Mouse (Mus musculus): Measurements from ENCODE around the gene Ddx1. TPM values are rescaled to one million over a fixed set of nuclear protein-coding genes. Genes with fewer than 3 reads are reported as not detected.
"Not testable (repeated sequence)": the region's sequence is repeated elsewhere in the genome, so short reads cannot be mapped to it uniquely, and the experiment has no call there.

Ddx1 gene
- polyA plus RNA-seq, 1 experiment from 2014 or later: 129 TPM

DNA sequence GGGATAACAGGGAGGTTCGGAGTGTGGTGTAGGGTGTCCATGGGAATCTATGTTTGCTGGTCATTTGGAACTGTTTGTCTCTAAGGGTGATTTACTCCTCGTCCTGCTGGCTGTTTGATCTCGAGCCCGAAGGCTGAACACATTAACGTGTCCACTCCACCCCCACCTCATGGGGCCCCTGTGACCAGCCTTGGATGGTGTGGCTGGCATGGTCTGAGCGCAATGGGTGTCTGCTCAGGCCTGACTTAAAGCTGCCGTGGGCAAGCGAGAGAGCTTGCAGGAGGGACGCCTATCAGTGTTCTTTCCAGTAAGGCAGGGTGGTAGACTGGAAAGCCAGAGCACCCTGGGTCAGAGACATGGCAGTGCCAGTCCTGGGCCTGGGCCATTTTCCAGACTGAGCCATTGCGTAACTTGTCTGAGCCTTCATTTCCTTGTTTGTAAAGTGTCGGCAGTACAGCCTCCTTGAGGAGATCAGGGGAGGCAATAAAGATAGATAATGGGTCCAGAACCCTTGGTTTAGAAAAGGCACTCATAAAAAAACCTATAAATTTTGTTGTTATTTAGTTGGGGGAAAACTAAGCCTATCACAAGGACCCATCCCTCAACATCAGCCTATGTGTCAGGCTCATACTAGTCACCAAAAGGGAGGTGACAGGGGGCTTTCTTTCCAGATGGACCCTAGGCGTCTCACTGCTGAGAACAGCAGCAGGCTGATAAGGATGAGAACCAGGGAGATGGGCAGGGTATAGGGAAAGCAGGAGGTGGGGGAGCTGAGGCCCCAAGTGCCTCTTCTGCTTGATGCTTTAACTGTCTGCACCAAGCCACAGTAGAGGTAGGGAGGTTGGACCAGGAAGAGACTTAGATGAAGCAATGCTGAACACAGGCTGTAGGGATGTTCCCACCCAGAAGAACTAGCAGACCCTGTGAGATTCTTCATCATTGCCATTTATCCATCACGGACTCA, 49.4 kb downstream of the Ddx1 start:
- WGBS: 93% methylated on average over 13 of the region's 13 CpGs
- Histone ChIP-seq H3K4me3 (replicated peaks) (no peak overlapping the region), H3K27ac (no peak overlapping the region), H3K9me3 (no peaks in the 10 kb centered on the region), H3K4me2 (replicated peaks) (no peak overlapping the region), H3K4me1 (replicated peaks) (no peaks in the 10 kb centered on the region), H3K9ac (replicated peaks) (no peak overlapping the region), H3K27me3 (no peaks in the 10 kb centered on the region), H3K36me3 (no peaks in the 10 kb centered on the region)
- no peak for ATAC-seq

DNA sequence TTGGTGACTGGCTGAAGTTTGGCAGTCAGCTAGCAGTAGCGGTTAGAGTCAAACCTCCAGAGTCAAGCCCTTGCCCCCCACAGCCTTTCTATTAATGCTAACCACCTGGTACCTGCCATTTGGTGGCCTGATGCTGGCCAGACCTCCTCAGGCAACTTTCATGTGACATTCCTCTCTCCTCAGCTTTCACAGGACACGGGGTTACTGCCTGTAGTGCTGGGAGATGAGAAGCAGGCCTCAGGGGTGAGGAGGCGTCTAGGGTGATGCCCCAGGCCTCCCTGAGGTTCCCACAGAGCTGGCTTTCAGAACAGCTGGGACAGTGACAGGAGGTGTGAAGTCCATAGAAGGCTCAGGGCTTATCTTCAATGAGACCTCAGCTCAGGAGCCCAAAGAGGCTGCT, 50.9 kb downstream of the Ddx1 start:
- Histone ChIP-seq H3K27me3 (no peaks in the 10 kb centered on the region), H3K4me2 (replicated peaks) (no peak overlapping the region), H3K4me3 (replicated peaks) (no peak overlapping the region), H3K36me3 (no peaks in the 10 kb centered on the region), H3K9ac (replicated peaks) (no peak overlapping the region), H3K4me1 (replicated peaks) (no peaks in the 10 kb centered on the region), H3K27ac (no peak overlapping the region), H3K9me3 (no peaks in the 10 kb centered on the region)
- ATAC-seq: no peak
- WGBS: 83% methylated on average over 3 of the region's 3 CpGs

GRCm38 (mm10) chr12:13196146-13196545, 52.9 kb downstream of the Ddx1 start:
- H3K4me3 ChIP-seq (replicated peaks): no peak overlapping the region
- no peaks in the 10 kb centered on the region for H3K9me3 ChIP-seq
- H3K4me1 ChIP-seq (replicated peaks): no peaks in the 10 kb centered on the region
- no peak overlapping the region for H3K4me2 ChIP-seq (replicated peaks)
- H3K27ac ChIP-seq: no peak overlapping the region
- H3K36me3 ChIP-seq: no peaks in the 10 kb centered on the region
- ATAC-seq: no peak
- no peaks in the 10 kb centered on the region for H3K27me3 ChIP-seq
- WGBS: 80% methylated on average over 4 of the region's 4 CpGs
- H3K9ac ChIP-seq (replicated peaks): no peak overlapping the region

- no peaks in the 10 kb centered on the region for H3K9me3 ChIP-seq
Measured at GRCm38 (mm10) chr12:13195506-13195905, 53.5 kb downstream of the Ddx1 start.

DNA sequence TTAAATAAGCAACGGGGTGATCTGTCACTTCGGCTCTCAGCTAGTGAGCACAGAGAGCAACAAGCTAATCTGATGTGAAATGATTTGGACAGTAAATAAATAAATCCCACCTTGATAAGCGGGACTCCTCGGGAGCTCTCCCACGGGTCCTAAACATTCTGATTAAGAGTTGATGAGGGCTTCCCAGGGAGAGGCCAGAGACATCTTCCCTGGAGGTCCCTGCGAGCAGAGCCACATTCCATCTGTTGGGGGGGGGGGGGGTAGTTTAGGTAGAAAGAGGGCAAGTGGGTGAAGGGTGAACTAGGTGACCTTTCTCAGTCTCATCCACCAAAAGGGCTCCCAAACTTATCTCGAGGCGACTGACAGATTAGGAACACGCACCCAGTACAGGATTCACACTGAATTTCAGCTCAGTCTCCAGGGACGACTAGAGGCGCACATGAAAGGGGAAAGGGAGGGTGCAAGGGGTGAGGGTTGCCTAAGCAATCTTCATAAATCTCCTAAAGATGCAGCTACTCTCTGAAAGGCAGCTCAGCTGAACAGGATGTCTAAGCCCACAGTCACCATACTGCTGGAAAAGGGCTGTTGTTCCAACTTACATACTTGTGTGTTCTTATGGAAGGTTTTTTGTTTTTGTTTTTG, 60.8 kb downstream of the Ddx1 start:
- no peak for ATAC-seq

More at GRCm38 (mm10) chr12:13195506-13195905, 53.5 kb downstream of the Ddx1 start:
- Histone ChIP-seq H3K36me3 (no peaks in the 10 kb centered on the region), H3K27ac (no peak overlapping the region), H3K4me3 (replicated peaks) (no peak overlapping the region), H3K27me3 (no peaks in the 10 kb centered on the region), H3K9ac (replicated peaks) (no peak overlapping the region), H3K4me1 (replicated peaks) (no peaks in the 10 kb centered on the region), H3K4me2 (replicated peaks) (no peak overlapping the region)
- no peak for ATAC-seq

DNA sequence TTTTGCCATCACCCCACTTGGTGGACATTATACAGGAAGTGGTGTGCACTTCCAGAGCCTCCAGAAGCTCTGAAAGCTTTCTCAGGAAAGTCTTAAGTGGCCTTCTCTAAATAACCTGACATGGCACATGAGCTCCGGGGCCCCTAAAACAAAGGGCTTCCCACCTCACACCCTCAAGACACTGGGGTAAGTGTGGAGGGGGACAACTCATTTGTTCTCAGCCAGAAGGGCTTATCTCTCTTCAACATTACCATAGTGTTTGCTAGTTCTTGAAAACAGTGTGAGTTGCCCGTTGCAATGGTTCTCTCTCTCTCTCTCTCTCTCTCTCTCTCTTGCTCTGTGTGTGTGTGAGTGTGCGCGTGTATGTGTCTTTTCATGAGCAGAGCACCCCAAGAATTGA, 62.8 kb downstream of the Ddx1 start:
- no peaks in the 10 kb centered on the region for H3K9me3 ChIP-seq

More for the DNA sequence above, 60.8 kb downstream of the Ddx1 start:
- Histone ChIP-seq H3K27me3 (no peaks in the 10 kb centered on the region), H3K9me3 (no peaks in the 10 kb centered on the region), H3K4me3 (replicated peaks) (no peak overlapping the region), H3K4me1 (replicated peaks) (no peaks in the 10 kb centered on the region), H3K27ac (no peak overlapping the region), H3K4me2 (replicated peaks) (no peak overlapping the region), H3K9ac (replicated peaks) (no peak overlapping the region), H3K36me3 (no peaks in the 10 kb centered on the region)
- WGBS: 69% methylated on average over 11 of the region's 11 CpGs

GRCm38 (mm10) chr12:13184873-13185361, 64.1 kb downstream of the Ddx1 start:
- H3K27me3 ChIP-seq: no peaks in the 10 kb centered on the region
- H3K4me3 ChIP-seq (replicated peaks): no peak overlapping the region
- no peak overlapping the region for H3K27ac ChIP-seq
- no peak overlapping the region for H3K9ac ChIP-seq (replicated peaks)
- H3K36me3 ChIP-seq: no peaks in the 10 kb centered on the region
- no peak overlapping the region for H3K4me2 ChIP-seq (replicated peaks)
- no peaks in the 10 kb centered on the region for H3K9me3 ChIP-seq
- no peak for ATAC-seq
- peaks cover 15% of the 10 kb centered on the region for H3K4me1 ChIP-seq (replicated peaks)
- 74% methylated on average over 11 of the region's 11 CpGs for WGBS

More for the DNA sequence above, 62.8 kb downstream of the Ddx1 start:
- Histone ChIP-seq H3K9ac (replicated peaks) (no peak overlapping the region), H3K36me3 (no peaks in the 10 kb centered on the region), H3K4me2 (replicated peaks) (no peak overlapping the region), H3K27ac (no peak overlapping the region), H3K4me1 (replicated peaks) (peaks cover 3% of the 10 kb centered on the region), H3K27me3 (no peaks in the 10 kb centered on the region), H3K4me3 (replicated peaks) (no peak overlapping the region)
- ATAC-seq: no peak
- 94% methylated on average over 4 of the region's 4 CpGs for WGBS

GRCm38 (mm10) chr12:13184136-13184535, 64.9 kb downstream of the Ddx1 start:
- H3K9ac ChIP-seq (replicated peaks); H3K4me2 ChIP-seq (replicated peaks); ATAC-seq; H3K27ac ChIP-seq; H3K27me3 ChIP-seq; H3K36me3 ChIP-seq; H3K9me3 ChIP-seq; H3K4me3 ChIP-seq (replicated peaks): not testable (repeated sequence)
- H3K4me1 ChIP-seq (replicated peaks): peaks cover 15% of the 10 kb centered on the region
- WGBS: 92% methylated on average over 4 of the region's 4 CpGs

DNA sequence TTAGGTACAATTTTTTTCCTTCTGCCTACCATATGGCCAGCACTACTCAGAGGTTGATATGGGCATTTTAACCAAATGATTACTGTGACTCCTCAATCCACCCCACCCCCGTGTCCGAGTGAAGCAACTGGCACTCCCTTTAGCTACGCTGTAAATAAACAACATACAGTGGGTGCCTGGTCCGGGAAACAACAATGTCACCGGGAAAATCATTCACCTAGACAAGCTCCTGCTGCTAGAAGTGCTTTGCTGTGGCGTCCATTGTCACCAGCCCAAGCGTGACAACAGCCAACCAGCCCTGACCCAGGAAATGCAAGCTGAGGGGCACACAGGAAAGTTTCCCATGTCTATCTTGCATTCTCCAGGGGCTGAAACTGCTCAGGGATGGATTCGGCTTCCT, 66.8 kb downstream of the Ddx1 start:
- Histone ChIP-seq H3K9ac (replicated peaks) (no peak overlapping the region), H3K4me1 (replicated peaks) (peaks cover 15% of the 10 kb centered on the region)
- WGBS: 48% methylated on average over 8 of the region's 8 CpGs

DNA sequence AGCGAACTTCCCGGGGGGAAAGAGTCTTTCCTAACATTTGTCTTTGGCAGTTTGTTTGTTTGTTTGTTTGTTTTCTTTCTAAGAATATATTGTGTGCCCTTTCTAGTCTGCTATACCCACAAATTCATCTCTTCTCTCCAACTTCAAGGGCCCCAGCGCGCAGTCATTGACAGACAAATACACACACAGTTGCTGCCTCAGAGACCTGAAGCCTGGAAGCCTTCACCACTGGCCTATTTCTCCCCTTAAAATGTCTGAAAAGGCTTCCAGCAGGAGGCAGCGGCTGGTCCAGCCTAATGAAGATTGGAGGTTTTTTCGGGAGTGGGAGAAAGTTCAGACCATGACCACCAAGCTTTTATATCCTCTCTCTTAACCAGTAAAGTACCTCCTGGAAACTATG, 67.3 kb downstream of the Ddx1 start:
- Histone ChIP-seq H3K36me3 (no peaks in the 10 kb centered on the region), H3K27me3 (no peaks in the 10 kb centered on the region), H3K9ac (replicated peaks) (no peak overlapping the region), H3K4me2 (replicated peaks) (no peak overlapping the region), H3K4me1 (replicated peaks) (peaks cover 15% of the 10 kb centered on the region), H3K27ac (no peak overlapping the region), H3K9me3 (no peaks in the 10 kb centered on the region), H3K4me3 (replicated peaks) (no peak overlapping the region)
- 80% methylated on average over 6 of the region's 6 CpGs for WGBS
- ATAC-seq: no peak

More for the DNA sequence above, 66.8 kb downstream of the Ddx1 start:
- Histone ChIP-seq H3K27me3 (no peaks in the 10 kb centered on the region), H3K27ac (no peak overlapping the region), H3K36me3 (no peaks in the 10 kb centered on the region), H3K9me3 (no peaks in the 10 kb centered on the region), H3K4me2 (replicated peaks) (no peak overlapping the region), H3K4me3 (replicated peaks) (no peak overlapping the region)
- ATAC-seq: no peak

- no peaks in the 10 kb centered on the region for H3K9me3 ChIP-seq
- H3K4me1 ChIP-seq (replicated peaks): peaks cover 15% of the 10 kb centered on the region
- H3K4me2 ChIP-seq (replicated peaks): peak overlapping the region; percentile 1; the same call in 1 of the 2 replicates
- H3K27me3 ChIP-seq: no peaks in the 10 kb centered on the region
- H3K27ac ChIP-seq: 0 out of 2 replicates have a peak overlapping the region, but pooled peaks have one; percentile 9
- WGBS: 13% methylated on average over 9 of the region's 9 CpGs
- H3K36me3 ChIP-seq: no peaks in the 10 kb centered on the region
- peak overlapping the region; percentile 20; the same call in 1 of the 2 replicates for H3K9ac ChIP-seq (replicated peaks)
- peak; percentile 88 for ATAC-seq
- no peak overlapping the region for H3K4me3 ChIP-seq (replicated peaks)
Measured at GRCm38 (mm10) chr12:13180715-13181335, 68.2 kb downstream of the Ddx1 start.

DNA sequence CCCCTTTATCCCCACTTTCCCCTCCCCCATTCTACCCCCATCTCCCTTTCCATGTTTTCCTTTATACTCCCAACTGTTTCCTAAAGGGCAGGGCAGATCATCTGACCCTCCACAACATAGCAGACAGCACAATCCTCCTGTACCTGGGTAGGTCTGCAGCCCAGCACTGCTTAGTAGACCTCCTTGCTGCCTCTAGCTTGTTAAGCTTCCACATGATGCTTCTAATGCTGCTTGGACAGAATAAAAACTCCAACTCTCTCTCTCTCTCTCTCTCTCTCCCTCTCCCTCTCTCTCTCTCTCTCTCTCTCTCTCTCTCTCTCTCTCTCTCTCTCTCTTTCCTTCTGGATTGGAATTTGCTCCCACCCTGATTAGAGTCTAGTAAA, 68.7 kb downstream of the Ddx1 start:
- H3K4me3 ChIP-seq (replicated peaks): no peak overlapping the region
- peaks cover 15% of the 10 kb centered on the region for H3K4me1 ChIP-seq (replicated peaks)
- H3K36me3 ChIP-seq: no peaks in the 10 kb centered on the region
- H3K27me3 ChIP-seq: no peaks in the 10 kb centered on the region
- ATAC-seq: peak; percentile 68
- H3K9me3 ChIP-seq: no peaks in the 10 kb centered on the region
- no peak overlapping the region for H3K9ac ChIP-seq (replicated peaks)
- H3K4me2 ChIP-seq (replicated peaks): no peak overlapping the region
- H3K27ac ChIP-seq: no peak overlapping the region
